Mouse (Mus musculus) hindbrain, embryonic 15.5 days (tissue): ENCODE measurements around the gene Ormdl3. TPM values are rescaled to one million over a fixed set of nuclear protein-coding genes. Genes with fewer than 3 reads are reported as not detected.

Experiments
- ATAC-seq: fragments of 200-750 bp; cut with Nextera tagmentation; 2 replicates; pipeline ENCODE4 v1.8.0; 2017; ENCODE audit warnings: low read depth, moderate number of reproducible peaks, moderate TSS enrichment; ENCODE audit not compliant: low FRiP score
- H3K27ac ChIP-seq: fragments of 300-500 bp; sonication (generic); replicated peaks from 2 replicates; pipeline ENCODE4 v1.5.1; 2015; ENCODE audit warnings: mild to moderate bottlenecking, inconsistent platforms
- H3K27me3 ChIP-seq: fragments of 300-500 bp; sonication (generic); 2 replicates; pipeline ENCODE4 v1.6.1; 2015; ENCODE audit warnings: control low read depth, inconsistent platforms
- H3K36me3 ChIP-seq: fragments of 300-500 bp; sonication (generic); 2 replicates; pipeline ENCODE4 v1.6.1; 2015; ENCODE audit warnings: control low read depth, inconsistent platforms
- H3K4me1 ChIP-seq: fragments of 300-500 bp; sonication (generic); replicated peaks from 2 replicates; pipeline ENCODE4 v1.6.1; 2015; ENCODE audit warnings: control low read depth, inconsistent platforms
- H3K4me2 ChIP-seq: fragments of 300-500 bp; sonication (generic); 2 replicates; pipeline ENCODE4 v1.6.1; 2015; ENCODE audit warnings: moderate library complexity, mild to moderate bottlenecking, inconsistent platforms
- H3K4me3 ChIP-seq: fragments of 300-500 bp; sonication (generic); 2 replicates; pipeline ENCODE4 v1.5.1; 2015; ENCODE audit warnings: mild to moderate bottlenecking, inconsistent platforms
- H3K9ac ChIP-seq: fragments of 300-500 bp; sonication (generic); 2 replicates; pipeline ENCODE4 v1.6.1; 2015; ENCODE audit warnings: inconsistent platforms
- H3K9me3 ChIP-seq: fragments of 300-500 bp; sonication (generic); 2 replicates; pipeline ENCODE4 v1.6.1; 2016; ENCODE audit warnings: control low read depth, inconsistent platforms
- WGBS: fragments of 180-500 bp; shearing (Covaris S2); methylation state at CpG from one replicate; pipeline ENCODE4 v1.1.7; 2015; 5-methylcytosine and 5-hydroxymethylcytosine counted together
- polyA plus RNA-seq: library from polyadenylated mRNA; unstranded; fragments of >200 nt; fragmentation: Nextera tagmentation; extraction: Ambion mirVana; gene quantifications from 2 replicates; pipeline ENCODE4 v1.2.1, GENCODE M21; 2015

Ormdl3 gene
- polyA plus RNA-seq, 1 experiment from 2014 or later = 108 TPM

GRCm38 (mm10) chr11:98602090-98602690 is 15.0 kb upstream of the Ormdl3 start:
- no peak overlapping the region for H3K9ac ChIP-seq
- H3K27ac ChIP-seq = no peak overlapping the region
- no peaks in the 10 kb centered on the region for H3K36me3 ChIP-seq
- WGBS = under 1% methylated on average over 20 of the region's 20 CpGs
- peaks cover 13% of the 10 kb centered on the region for H3K27me3 ChIP-seq
- H3K4me3 ChIP-seq = peak overlapping the region; percentile 28
- peak overlapping the region; percentile 56 for H3K4me2 ChIP-seq
- no peaks in the 10 kb centered on the region for H3K9me3 ChIP-seq
- H3K4me1 ChIP-seq = peaks cover 8% of the 10 kb centered on the region; the same call in 1 of the 2 replicates
- no peak for ATAC-seq

- Histone ChIP-seq H3K4me3 (no peak overlapping the region), H3K27me3 (peaks cover 13% of the 10 kb centered on the region), H3K4me1 (peaks cover 8% of the 10 kb centered on the region; the same call in 1 of the 2 replicates), H3K27ac (no peak overlapping the region), H3K4me2 (0 out of 2 replicates have a peak overlapping the region, but pooled peaks have one; percentile 17), H3K9ac (no peak overlapping the region), H3K36me3 (no peaks in the 10 kb centered on the region), H3K9me3 (no peaks in the 10 kb centered on the region)
- peak; percentile 30; the same call in 1 of the 2 replicates for ATAC-seq
- 39% methylated on average over 18 of the region's 18 CpGs for WGBS
Measured at GRCm38 (mm10) chr11:98599291-98599690, 12.1 kb upstream of the Ormdl3 start.

GRCm38 (mm10) chr11:98598851-98599290 is 11.7 kb upstream of the Ormdl3 start:
- Histone ChIP-seq H3K4me3 (no peak overlapping the region), H3K36me3 (no peaks in the 10 kb centered on the region), H3K9ac (no peak overlapping the region), H3K9me3 (no peaks in the 10 kb centered on the region), H3K27me3 (peaks cover 13% of the 10 kb centered on the region), H3K4me2 (peak overlapping the region; percentile 17; the same call in 1 of the 2 replicates), H3K4me1 (peaks cover 8% of the 10 kb centered on the region; the same call in 1 of the 2 replicates), H3K27ac (no peak overlapping the region)
- ATAC-seq = no peak
- WGBS = 57% methylated on average over 18 of the region's 18 CpGs

DNA sequence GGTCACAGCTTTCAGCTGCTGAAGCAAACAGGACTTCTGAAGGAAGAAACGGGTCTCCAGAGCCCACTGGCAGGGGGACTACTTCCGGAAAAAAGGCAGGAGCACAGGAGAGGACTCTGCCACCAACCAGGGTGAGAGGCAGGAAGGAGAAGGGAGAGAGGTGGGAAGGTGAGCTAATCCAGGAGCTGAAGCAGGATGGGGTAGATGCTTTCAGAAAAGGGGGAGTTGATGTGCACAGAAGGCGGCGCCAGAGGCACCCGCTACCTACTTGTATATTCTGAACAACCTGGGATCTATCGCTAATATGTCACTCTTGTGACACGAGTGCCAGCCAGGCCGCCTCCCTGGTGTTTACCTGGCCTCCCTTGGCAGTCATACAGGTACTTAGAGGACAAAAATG is 10.8 kb upstream of the Ormdl3 start, which contains the start of gene Lrrc3c:
TSS of gene Lrrc3c (plus strand) at position 301 of the 400 bp plus-strand sequence.
- H3K4me3 ChIP-seq = no peak within 1 kb of the TSS
- H3K36me3 ChIP-seq = no peaks in the 10 kb centered on the region
- H3K4me1 ChIP-seq = peaks cover 8% of the 10 kb centered on the region; the same call in 1 of the 2 replicates
- H3K9me3 ChIP-seq = no peaks in the 10 kb centered on the region
- H3K27me3 ChIP-seq = peaks cover 13% of the 10 kb centered on the region
- WGBS = 85% methylated on average over 8 of the region's 8 CpGs
- H3K4me2 ChIP-seq = peak within 1 kb of the TSS; percentile 17; the same call in 1 of the 2 replicates
- H3K9ac ChIP-seq = no peak within 1 kb of the TSS
- H3K27ac ChIP-seq = no peak within 1 kb of the TSS
- ATAC-seq = no peak

GRCm38 (mm10) chr11:98597363-98597762 is 10.2 kb upstream of the Ormdl3 start:
- no peak for ATAC-seq
- Histone ChIP-seq H3K27ac (no peak overlapping the region), H3K27me3 (peaks cover 13% of the 10 kb centered on the region), H3K36me3 (no peaks in the 10 kb centered on the region), H3K4me2 (no peak overlapping the region), H3K9ac (no peak overlapping the region), H3K4me3 (no peak overlapping the region), H3K9me3 (no peaks in the 10 kb centered on the region), H3K4me1 (peaks cover 5% of the 10 kb centered on the region; the same call in 1 of the 2 replicates)
- 42% methylated on average over 5 of the region's 6 CpGs for WGBS

GRCm38 (mm10) chr11:98595955-98596354 is 8.8 kb upstream of the Ormdl3 start:
- whole genome bisulfite sequencing = 91% methylated on average over 3 of the region's 3 CpGs
- no peak overlapping the region for H3K4me2 ChIP-seq
- H3K4me3 ChIP-seq = no peak overlapping the region
- H3K27me3 ChIP-seq = peaks cover 13% of the 10 kb centered on the region; the same call in 1 of the 2 replicates
- no peaks in the 10 kb centered on the region for H3K36me3 ChIP-seq
- H3K27ac ChIP-seq = no peak overlapping the region
- no peak for ATAC-seq
- no peaks in the 10 kb centered on the region for H3K9me3 ChIP-seq
- no peaks in the 10 kb centered on the region; the same call in 1 of the 2 replicates for H3K4me1 ChIP-seq
- H3K9ac ChIP-seq = no peak overlapping the region

- H3K36me3 ChIP-seq = no peaks in the 10 kb centered on the region
- no peak overlapping the region for H3K4me3 ChIP-seq
- H3K27ac ChIP-seq = no peak overlapping the region
- ATAC-seq = no peak
- H3K4me1 ChIP-seq = no peaks in the 10 kb centered on the region; the same call in 1 of the 2 replicates
- H3K9me3 ChIP-seq = no peaks in the 10 kb centered on the region
- H3K27me3 ChIP-seq = peaks cover 10% of the 10 kb centered on the region; the same call in 1 of the 2 replicates
- WGBS = 78% methylated on average over 10 of the region's 10 CpGs
- H3K4me2 ChIP-seq = no peak overlapping the region
- no peak overlapping the region for H3K9ac ChIP-seq
Measured at GRCm38 (mm10) chr11:98595473-98595872, 8.3 kb upstream of the Ormdl3 start.

DNA sequence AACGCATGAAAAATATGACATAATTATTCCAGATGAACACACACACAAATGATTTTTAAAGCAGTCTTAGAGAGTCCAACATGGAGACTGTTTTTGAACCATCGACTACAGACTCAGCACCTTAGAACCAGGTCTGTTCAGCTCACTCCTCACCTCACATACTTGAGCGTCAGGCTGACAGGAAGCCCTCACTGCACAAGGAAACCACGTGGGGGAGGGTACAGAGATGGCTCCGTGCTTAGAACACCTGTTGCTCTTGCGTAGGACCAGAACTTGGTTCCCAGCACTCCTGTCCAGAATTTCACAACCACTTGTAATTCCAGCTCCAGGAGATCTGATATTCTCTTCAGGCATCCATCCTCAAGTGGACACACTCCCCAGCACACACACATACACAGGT is 7.9 kb upstream of the Ormdl3 start:
- WGBS = 76% methylated on average over 6 of the region's 6 CpGs
- Histone ChIP-seq H3K4me1 (no peaks in the 10 kb centered on the region; the same call in 1 of the 2 replicates), H3K36me3 (no peaks in the 10 kb centered on the region), H3K4me3 (no peak overlapping the region), H3K9me3 (no peaks in the 10 kb centered on the region), H3K27me3 (0 out of 2 replicates have a peak, but pooled peaks cover 10% of the 10 kb centered on the region), H3K27ac (no peak overlapping the region), H3K9ac (no peak overlapping the region), H3K4me2 (no peak overlapping the region)
- ATAC-seq = no peak

GRCm38 (mm10) chr11:98590548-98591445 is 3.6 kb upstream of the Ormdl3 start:
- Histone ChIP-seq H3K27ac (no peak overlapping the region), H3K4me2 (no peak overlapping the region), H3K4me3 (no peak overlapping the region), H3K4me1 (peaks cover 22% of the 10 kb centered on the region), H3K27me3 (0 out of 2 replicates have a peak, but pooled peaks cover 6% of the 10 kb centered on the region), H3K9me3 (no peaks in the 10 kb centered on the region), H3K9ac (no peak overlapping the region), H3K36me3 (no peaks in the 10 kb centered on the region)
- ATAC-seq = no peak
- 68% methylated on average over 19 of the region's 19 CpGs for WGBS

DNA sequence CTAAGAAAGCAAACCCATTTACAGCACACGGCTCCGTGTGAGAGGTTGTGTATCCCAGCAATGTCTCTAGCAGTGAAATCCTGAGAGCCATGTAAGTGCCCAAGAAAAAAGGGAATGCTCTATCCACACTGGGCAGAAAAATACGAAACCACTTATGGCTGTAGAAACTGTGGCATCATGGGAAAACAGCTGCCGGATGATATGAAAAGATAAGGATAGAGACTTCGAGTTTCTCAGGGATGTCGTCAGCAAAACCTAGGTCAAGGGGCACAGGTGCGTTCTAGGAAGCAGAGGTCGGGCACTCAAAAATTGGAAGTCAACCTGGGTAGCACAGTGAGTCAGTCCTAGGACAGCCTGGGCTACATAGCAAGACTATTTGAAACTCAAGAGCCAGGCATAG is 2.1 kb upstream of the Ormdl3 start:
- H3K27ac ChIP-seq = no peak overlapping the region
- no peak overlapping the region for H3K4me2 ChIP-seq
- no peak overlapping the region for H3K4me3 ChIP-seq
- H3K36me3 ChIP-seq = no peaks in the 10 kb centered on the region
- WGBS = 85% methylated on average over 8 of the region's 8 CpGs
- no peak overlapping the region for H3K9ac ChIP-seq
- ATAC-seq = no peak
- 0 out of 2 replicates have a peak, but pooled peaks cover 6% of the 10 kb centered on the region for H3K27me3 ChIP-seq
- no peaks in the 10 kb centered on the region for H3K9me3 ChIP-seq
- peaks cover 36% of the 10 kb centered on the region for H3K4me1 ChIP-seq

- ATAC-seq = no peak
- H3K27me3 ChIP-seq = 0 out of 2 replicates have a peak, but pooled peaks cover 6% of the 10 kb centered on the region
- H3K4me3 ChIP-seq = no peak overlapping the region
- H3K4me2 ChIP-seq = peak overlapping the region; percentile 94
- H3K9ac ChIP-seq = 0 out of 2 replicates have a peak overlapping the region, but pooled peaks have one; percentile 42
- 68% methylated on average over 6 of the region's 6 CpGs for WGBS
- H3K4me1 ChIP-seq = peaks cover 40% of the 10 kb centered on the region
- H3K9me3 ChIP-seq = no peaks in the 10 kb centered on the region
- no peak overlapping the region for H3K27ac ChIP-seq
- no peaks in the 10 kb centered on the region for H3K36me3 ChIP-seq
Measured at GRCm38 (mm10) chr11:98588833-98589281, 1.7 kb upstream of the Ormdl3 start.
